Mouse (Mus musculus) retina, postnatal 7 days (tissue): Measurements from ENCODE around the gene A230050P20Rik.
"Not testable (repeated sequence)": the region's sequence is repeated elsewhere in the genome, so short reads cannot be mapped to it uniquely, and the experiment has no call there.

ENCODE experiments used
- DNase-seq: peaks from one replicate; pipeline ENCODE4 v3.0.0-alpha.2; 2012; ENCODE audit warnings: low read depth, low spot score

Gene A230050P20Rik

DNA sequence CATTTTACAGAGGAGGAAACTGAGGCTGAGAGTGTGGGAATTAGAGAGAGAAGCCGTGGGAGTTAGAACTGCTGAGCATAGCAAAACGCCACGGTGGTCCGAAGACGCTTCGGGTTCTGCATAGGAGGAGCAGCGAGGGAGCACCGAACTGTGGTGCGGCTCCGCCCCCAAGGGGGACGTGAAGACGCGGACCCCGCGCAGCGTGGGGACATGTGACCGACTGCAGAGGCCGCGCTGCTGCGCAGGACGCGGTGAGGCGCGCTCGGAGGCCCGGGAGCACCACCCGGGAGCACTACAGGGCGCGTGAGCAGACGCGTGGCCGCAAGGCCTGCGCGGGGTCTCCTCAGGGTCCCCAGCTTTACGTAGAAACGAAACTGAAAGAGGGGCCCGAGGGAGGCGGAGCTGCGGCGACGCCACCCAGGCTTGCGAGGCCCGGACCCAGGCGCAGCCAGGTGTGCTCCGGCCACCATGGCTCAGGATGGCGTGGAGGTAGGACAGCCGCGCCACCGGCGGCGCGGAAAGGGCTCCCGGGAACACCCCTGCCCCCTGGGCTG lies at the start of gene A230050P20Rik:
Gene A230050P20Rik (plus strand): TSS at position 195 of the 554 bp plus-strand sequence.
- DNase-seq: no peak

DNA sequence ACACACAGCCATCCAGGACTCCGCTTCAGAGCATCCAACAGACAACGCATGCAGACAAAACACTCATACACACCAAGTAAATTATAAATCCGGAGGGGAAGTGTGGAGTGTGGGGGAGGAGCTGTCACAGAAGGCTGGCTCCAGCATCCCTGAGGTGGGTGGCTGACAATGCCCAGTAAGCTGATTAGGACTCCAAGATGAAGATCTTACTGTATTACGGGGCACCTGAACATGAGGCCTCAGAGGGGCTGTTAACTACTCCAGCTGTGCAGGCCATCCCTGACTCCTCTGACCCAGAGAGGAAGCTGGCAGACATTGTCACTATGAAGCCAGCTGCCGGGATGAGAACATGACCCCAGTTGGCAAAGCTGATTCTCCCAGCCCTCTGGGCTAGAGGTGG lies 48.4 kb upstream of the A230050P20Rik start:
- DNase-seq: peak; percentile 57

DNA sequence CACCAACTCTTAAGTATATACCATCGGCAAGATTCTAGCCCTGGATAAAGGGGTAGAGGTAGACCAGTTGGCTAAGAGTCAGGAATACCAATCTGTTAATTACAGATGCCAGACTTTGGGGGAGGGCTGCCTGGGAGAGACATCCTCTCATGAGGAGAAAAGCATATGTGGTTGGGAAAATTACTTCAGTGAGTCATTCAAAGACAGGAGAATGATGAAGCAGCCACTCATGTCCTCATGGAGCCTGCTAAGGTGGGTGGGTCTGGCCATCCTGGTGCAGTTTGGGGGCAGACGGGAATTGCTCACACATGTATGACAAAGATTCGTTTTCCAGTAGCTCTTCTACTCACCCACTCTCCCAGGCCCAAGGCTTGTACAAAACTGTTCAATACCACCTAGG lies 45.6 kb upstream of the A230050P20Rik start:
- DNase-seq: no peak

DNA sequence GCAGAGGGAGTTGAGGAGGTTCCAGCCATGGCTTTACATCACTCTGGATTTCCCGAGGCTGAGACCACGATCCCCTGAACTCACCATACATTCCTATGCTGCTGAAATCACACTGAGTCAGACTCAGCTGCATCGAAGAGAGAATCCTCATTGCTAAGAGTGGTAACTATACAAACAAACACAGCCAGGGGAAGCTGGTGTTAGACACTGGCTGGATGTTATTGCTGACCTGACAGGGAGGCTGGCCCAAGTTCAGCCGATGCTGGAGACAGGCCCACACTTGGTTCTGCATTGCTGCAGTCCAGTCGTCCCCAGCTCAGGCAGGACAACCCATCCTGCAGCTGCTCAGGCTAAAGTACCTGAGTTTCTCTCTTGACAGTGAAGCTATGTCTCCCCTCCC lies 42.7 kb upstream of the A230050P20Rik start:
- no peak for DNase-seq

DNA sequence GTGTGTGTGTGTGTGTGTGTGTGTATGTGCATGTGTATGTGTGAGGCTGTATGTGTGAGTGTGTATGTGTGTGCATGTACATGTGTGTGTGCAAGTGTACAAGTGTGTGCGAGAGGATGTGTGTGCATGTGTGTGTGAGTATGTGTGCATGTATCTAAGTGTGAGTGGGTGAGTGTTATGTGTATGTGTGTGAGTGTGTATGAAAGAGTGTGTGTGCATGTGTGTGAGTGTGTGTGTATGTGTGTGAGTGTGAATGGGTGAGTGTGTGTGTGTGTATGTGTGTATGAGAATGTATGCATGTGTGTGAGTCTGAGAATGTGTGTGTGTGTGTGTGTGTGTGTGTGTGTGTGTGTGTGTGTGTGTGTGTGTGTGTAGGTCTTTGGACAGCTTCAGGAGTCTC lies 40.3 kb upstream of the A230050P20Rik start:
- no peak for DNase-seq

DNA sequence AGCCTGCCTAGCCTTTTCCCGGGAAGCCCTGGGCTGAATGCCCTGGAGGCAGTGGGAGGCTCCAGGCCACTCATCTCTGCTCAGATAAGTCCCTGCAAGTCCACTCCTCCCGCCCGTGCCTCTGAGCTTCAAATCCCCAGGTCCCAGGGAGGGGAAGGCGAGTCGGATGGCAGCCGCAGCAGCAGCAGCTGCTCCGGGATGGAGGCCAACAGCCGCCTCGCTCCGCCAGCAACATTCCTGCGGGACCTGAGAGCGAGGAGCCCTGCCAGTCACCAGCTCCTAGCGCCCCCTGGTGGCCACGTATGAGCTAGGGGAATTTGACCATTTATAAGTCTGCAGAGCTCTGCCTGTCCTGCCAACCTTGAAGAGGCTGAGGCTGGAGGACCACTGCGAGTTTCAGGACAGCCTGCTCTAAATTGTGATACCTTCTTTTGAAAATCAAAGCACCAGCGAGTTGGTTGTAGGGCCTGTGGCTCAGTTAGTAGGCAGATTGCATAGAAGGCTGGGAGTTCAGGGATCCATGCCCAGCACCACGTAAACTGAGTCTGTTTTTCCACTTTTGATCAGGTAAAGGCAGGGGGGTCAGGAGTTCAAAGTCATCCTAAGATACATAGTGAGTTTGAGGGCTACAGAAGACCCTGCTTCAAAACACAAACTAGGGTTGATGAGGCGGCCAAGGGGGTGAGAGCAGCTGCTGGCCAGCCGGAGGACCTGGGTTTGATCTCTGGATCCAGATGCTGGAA lies 37.4 kb upstream of the A230050P20Rik start:
- DNase-seq: peak; percentile 91

DNA sequence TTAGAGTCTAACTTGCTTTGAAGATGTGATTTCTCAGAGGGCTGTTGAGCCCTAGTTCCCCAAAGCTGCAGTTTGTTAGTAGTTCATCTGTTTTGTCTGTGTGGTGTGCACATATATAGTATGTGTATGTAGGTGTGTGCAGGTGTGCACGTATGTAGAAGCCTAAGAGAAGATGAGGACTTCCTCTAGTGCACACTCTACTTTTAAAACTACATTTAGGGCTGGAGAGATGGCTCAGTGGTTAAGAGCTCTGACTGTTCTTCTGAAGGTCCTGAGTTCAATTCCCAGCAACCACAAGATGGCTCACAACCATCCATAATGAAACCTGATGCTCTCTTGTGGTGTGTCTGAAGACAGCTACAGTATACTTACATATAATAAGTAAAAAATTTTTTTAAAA lies 33.6 kb upstream of the A230050P20Rik start:
- no peak for DNase-seq

DNA sequence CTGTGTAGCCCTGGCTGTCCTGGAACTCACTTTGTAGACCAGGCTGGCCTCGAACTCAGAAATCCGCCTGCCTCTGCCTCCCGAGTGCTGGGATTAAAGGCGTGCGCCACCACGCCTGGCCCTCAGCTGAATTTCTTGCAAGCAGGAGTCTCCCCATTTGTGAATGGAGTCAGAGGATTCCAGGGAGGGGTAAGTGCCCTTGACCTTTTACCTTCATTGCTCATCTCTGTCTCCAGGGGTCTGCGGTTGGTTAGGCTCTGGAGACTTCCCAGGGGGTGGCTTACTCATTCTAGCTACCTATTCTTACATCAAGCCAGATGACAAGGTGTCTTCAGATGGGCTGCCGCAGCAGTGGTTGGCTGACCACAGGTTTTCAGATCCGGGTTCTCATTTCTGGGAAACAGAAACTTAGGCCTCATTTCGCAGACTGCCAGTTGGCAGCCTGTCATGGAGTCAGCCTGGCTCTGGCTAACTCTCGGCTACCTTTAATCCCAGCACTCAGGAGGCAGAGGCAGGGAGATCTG lies 32.9 kb upstream of the A230050P20Rik start:
- DNase-seq: not testable (repeated sequence)

DNA sequence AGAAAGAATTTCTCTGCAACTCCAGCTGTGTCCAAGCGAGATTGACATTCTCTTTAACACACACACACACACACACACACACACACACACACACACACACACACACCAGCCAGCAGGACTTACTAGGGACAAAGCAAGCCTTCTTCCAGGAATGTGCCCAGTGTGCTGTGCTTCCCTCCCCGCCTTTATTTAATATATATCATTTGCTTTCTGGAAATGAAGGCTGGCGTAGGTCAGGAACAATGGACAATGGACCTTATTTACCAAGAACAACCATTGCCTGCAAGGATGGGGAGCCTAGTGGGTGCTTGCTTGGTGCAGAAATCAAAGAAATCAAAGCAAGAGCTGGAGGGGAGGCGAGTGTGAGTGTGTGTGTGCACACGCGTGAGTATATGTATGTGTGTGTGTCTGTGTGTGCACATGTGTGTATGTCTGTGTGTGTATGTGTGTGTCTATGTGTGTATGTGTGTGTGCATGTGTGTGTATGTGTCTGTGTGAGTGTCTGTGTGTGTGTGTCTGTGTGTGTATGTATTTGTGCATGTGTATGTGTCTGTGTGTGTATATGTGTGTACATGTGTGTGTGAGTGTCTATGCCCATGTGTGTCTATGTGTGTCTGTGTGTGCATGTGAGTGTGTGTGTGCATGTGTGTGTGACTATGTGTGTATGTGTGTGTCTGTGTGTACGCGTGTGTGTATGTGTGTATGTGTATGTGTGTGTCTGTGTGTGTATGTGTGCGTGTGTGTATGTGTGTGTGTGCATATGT lies 31.1 kb upstream of the A230050P20Rik start:
- no peak for DNase-seq

DNA sequence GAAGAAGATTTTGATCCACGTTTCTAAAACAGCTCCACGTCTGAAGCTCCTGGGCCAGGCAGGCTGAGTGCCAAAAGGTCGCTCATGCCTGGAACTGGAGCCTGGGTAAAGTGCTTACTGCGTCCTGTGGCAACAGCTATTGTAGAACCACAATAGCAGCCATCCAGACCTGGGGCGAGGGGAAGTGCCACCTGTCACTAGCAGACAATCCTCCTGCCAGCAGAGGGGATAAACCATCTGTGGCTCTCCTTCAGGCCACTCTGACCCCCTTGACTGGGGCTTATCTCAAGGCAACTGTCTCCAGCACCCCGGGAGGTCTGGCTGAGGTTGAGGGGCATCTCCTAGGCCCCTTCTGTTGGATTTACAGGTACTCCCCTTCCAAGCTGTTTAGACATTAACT lies 29.5 kb upstream of the A230050P20Rik start:
- DNase-seq: no peak

DNA sequence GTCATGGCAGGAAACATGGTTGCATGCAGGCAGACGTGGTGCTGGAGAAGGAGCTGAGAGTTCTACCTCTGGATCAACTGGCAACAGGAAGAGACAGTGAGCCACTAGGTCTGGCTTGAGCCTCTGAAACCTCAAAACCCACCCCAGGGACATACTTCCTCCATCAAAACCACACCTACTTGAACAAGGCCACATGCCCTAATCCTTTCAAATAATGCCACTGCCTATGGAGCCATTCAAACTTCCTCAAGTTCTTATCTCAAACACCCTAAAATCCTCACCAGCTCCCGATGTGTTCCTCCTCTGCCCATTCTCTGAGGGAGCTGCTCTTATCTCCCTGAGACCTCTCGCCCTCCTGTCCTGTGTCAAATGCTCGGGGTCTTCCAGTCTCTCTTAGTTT lies 26.2 kb upstream of the A230050P20Rik start:
- no peak for DNase-seq

DNA sequence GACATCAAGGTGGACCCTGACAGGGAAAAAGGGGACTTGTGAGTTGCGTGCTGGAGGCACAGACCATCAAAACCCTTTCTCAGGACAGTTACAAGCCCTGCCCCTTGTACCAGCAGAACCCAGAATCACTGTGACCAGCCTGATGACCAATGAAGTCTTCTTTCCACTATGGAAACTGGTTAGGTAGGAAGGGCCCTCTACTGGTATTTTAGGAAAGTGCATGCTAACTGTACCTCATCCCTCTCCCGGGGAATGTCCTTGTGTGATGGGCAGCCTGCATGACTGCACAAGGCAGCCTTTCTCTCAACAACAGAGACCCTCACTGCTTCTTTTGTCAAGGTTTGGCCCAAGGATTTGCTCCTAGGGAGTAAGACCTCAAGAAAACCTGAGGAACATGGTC lies 25.8 kb upstream of the A230050P20Rik start:
- DNase-seq: no peak

DNA sequence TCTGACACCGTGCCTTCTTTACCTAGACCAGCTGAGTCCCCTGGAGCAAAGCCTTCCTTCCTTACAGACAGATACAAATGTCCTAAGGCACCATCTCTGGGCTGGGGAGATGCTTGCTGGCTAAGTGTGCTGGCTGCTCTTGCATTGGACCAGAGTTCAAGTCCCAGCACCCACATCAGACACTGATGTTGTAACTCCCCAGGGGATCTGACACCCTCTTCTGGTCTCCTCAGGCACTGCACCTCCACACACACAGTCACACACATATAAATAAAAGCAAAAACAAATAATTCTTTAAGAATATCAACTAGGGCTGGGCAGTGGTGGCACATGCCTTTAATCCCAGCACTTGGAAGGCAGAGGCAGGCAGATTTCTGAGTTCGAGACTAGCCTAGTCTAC lies 18.3 kb upstream of the A230050P20Rik start:
- DNase-seq: no peak

DNA sequence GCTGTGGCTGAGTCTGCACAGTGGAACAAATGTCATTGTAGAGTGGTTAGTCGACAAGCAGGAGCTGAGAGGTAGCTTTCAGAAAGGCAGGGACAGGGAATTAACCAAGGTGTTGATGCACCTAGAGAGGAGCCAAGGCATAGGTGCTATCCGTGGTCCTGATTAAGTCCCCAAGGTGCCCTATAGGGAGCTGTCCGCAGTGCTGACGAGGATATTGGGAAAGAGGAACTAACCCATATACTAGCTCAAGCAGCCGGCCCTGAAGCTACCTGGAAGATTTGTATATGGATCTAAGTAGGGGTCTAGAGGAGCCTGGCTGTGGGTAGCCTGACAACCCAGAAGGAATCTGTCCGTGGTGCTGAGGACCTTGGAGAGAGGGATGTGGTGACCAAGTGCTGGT lies 11.3 kb upstream of the A230050P20Rik start:
- DNase-seq: no peak

DNA sequence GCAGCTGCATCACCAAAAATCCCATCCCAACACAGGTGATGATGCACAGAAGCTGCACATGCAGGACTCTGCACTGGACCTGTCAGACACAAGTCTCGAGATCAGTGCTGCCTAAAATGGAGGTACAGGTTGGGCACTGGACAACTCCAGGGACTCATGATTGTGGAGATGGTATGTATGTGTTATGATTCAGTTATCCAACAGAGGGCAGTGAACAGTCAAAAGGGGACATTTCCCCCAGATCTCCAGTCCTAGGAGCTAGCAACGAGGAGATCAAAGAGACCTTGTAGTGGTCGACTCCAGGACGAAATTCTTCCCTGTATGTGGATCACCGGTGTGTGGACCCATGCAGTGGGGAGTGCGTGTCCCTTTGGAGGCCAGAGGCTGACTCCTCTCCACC lies 8.5 kb upstream of the A230050P20Rik start:
- no peak for DNase-seq

DNA sequence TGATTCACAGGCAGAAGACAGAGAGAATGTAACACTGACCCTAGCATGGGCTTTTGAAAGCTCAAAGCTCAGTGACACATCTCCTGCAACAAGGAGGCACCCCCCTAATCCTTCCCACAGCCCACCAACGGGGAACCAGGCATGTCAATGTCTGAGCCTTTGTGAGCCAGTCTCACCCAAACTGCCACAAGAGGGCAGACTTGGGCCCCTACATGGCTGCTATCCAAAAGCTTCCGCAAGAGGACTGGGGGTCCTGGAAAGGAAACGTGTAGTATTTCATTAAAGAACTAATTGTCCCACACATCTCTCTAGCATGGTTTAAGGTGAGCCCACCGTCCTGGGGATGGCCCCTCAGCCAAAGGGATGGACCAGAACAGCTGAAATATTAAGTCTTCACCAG lies 6.6 kb upstream of the A230050P20Rik start:
- peak; percentile 25 for DNase-seq

DNA sequence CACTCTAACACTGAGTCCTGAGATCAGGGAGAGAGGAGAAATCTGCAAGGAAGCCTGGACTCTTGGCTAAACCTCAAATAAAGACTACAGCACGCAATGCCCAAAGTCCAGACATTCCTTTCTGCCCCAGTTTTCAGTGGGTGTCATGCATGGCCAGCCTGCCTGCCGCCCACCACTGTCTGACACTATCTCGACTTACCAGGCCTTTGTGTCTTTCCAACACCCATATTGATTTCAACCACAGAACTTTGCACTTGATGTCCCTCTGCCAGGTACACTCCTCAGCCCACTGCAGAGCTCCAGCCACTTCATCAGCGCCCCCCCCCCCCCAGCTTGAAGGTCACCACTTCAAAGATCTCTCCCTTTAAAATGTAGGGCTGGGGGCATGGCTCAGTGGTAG lies 6.2 kb upstream of the A230050P20Rik start:
- no peak for DNase-seq

DNA sequence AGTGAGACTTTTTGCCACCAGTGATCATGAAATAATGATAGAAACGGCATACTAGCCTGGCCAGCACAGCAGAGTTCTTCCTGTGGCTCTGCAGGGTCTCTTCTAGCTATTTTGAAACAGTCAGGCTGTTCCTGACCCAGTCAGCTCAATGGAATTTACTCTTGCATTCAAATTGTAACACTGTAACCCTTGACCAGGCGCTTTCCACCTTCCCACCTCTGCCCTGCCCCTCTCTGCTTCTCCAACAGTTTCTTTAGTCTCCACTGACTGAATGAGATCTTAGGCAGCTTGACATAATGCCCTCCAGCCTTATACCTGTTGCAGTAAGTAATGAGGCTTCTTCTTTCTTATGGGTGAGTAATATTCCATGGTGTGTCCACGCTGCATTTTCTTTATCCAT lies 1.6 kb upstream of the A230050P20Rik start:
- DNase-seq: no peak

DNA sequence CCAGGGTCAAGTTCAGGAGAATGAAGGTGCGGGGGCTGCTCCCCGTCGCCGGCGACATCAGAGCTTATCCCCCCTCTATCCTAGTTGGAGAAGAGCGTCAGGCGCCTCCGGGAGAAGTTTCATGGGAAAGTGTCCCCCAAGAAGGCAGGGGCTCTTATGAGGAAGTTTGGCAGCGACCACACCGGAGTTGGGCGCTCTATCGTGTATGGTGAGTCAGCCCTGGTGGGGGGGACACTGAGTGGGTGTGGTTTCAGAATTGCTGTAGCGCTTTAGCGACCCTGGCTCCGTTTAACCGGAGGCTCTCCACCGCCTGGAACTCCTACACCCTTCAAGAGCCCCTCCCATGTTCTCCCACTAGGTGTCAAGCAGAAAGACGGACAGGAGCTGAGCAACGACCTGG lies 804 bp downstream of the A230050P20Rik start:
- no peak for DNase-seq

DNA sequence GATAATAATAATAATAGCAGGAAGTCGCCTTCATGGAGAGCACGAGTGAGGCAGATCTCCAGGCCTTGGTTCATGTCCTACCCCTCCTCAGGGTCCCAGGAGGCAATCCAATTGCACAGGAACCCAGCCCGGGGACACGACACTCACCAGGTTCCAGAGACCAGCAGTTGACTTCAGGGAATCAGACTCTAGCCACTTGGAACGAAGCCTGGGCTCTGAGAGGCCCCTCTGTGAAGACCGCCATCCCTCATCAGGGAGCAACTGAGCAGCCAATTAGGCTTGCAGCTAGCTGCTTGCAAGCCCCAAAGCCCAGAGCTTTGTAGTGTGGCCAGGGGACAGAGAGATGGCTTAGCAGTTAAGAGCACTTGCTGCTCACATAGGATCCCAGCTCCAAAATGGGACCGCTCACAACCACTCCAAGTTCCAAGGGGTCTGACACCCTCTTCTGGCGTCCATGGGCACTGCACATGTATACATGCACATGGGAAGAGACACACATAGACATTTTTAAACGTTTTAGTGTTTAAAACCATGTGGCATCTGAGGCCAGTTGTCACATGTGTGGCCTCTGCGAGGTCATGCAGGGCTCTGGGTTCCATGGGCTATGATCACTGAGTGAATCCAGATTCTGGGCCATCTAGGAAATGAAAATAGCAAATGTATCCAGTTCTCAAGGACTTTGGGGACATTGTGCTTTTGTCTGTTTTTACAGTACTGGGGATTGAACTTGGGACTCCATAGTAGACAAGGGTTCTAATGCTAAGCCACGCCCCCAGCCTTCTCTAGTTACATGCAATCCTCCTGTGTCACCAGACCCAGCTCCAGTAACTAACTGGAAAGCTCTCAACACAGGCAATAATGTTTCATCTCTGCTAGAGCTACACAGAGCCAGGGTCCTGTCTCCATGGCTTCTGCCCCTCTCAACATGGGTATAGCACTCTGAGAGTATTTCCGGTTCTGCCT lies 2.0 kb downstream of the A230050P20Rik start:
- no peak for DNase-seq

DNA sequence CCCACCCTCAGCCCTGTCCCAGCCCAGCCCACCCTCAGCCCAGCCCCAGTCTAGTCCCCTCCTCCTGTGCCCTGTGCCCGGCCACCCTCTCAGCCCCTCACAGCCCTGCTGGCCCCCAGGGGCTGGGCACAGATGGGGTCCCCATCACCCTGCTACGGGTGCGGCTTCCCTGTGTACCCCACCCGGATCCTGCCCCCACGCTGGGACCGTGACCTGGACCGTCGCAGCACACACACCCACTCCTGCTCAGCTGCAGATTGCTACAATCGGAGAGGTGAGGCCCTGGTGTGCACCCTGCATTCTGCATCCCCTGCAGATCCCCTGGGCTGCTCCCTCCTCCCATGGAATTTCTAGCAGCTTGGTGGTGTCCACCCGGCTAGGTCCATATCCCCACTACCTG lies 4.5 kb downstream of the A230050P20Rik start:
- no peak for DNase-seq
